Mouse (Mus musculus): ENCODE measurements around the gene C1ra. TPM values are rescaled to one million over a fixed set of nuclear protein-coding genes. Genes with fewer than 3 reads are reported as not detected.
A peak's percentile ranks its signal among the peaks of the same experiment; 100 is the strongest.
"Not testable (repeated sequence)": the region's sequence is repeated elsewhere in the genome, so short reads cannot be mapped to it uniquely, and the experiment has no call there.

The C1ra gene
- polyA plus RNA-seq, 1 experiment from 2014 or later = 5.1 TPM

- peak; percentile 63 for ATAC-seq
- Histone ChIP-seq H3K4me1 (ENCODE audit: control insufficient read depth, insufficient read depth, low read length) (no peaks in the 10 kb centered on the region), H3K27me3 (replicated peaks; ENCODE audit: control insufficient read depth, insufficient read depth, low read length) (no peaks in the 10 kb centered on the region), H3K9me3 (ENCODE audit: control insufficient read depth, low read length) (no peaks in the 10 kb centered on the region), H3K4me2 (ENCODE audit: low read depth, low read length) (no peak overlapping the region), H3K27ac (ENCODE audit: low read length) (no peak overlapping the region), H3K4me3 (ENCODE audit: low read length) (no peak overlapping the region), H3K9ac (ENCODE audit: low read depth, low read length) (no peak overlapping the region), H3K36me3 (ENCODE audit: control insufficient read depth, insufficient read depth, low read length) (no peaks in the 10 kb centered on the region)
- WGBS = 36% methylated on average over 10 of the region's 10 CpGs
Observed at GRCm38 (mm10) chr6:124499914-124500566, 12.2 kb upstream of the C1ra start.

- no peak overlapping the region for H3K4me2 ChIP-seq (ENCODE audit: low read depth, low read length)
- H3K4me1 ChIP-seq (ENCODE audit: control insufficient read depth, insufficient read depth, low read length) = no peaks in the 10 kb centered on the region
- no peaks in the 10 kb centered on the region for H3K27me3 ChIP-seq (replicated peaks; ENCODE audit: control insufficient read depth, insufficient read depth, low read length)
- H3K36me3 ChIP-seq (ENCODE audit: control insufficient read depth, insufficient read depth, low read length) = no peaks in the 10 kb centered on the region
- no peaks in the 10 kb centered on the region for H3K9me3 ChIP-seq (ENCODE audit: control insufficient read depth, low read length)
- H3K4me3 ChIP-seq (ENCODE audit: low read length) = no peak overlapping the region
- 79% methylated on average over 4 of the region's 4 CpGs for WGBS
- no peak for ATAC-seq
- H3K9ac ChIP-seq (ENCODE audit: low read depth, low read length) = no peak overlapping the region
- no peak overlapping the region for H3K27ac ChIP-seq (ENCODE audit: low read length)
Observed at GRCm38 (mm10) chr6:124501473-124501872, 10.7 kb upstream of the C1ra start.

DNA sequence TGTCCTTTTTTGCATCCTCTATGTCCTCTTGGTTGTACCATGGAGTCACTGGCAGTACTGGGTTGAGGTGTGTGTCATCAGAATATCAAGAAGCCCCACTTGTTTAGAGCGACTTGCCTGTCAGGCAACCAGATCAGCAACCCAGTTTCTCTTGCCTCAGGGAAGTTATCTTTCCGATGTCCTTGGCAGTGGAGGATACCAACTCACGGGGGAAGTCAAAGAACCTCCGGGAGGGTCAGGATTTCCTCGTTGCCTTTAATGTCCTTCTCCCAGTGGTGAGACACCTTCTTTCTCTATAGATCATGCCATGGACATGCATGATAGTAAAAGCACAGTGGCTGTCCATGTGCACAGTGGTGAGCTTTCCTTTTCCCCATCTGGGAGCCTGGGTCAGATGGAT, 10.2 kb upstream of the C1ra start:
- ATAC-seq = no peak
- Histone ChIP-seq H3K4me1 (ENCODE audit: control insufficient read depth, insufficient read depth, low read length) (no peaks in the 10 kb centered on the region), H3K4me2 (ENCODE audit: low read depth, low read length) (no peak overlapping the region), H3K27me3 (replicated peaks; ENCODE audit: control insufficient read depth, insufficient read depth, low read length) (no peaks in the 10 kb centered on the region), H3K9me3 (ENCODE audit: control insufficient read depth, low read length) (no peaks in the 10 kb centered on the region), H3K27ac (ENCODE audit: low read length) (no peak overlapping the region), H3K9ac (ENCODE audit: low read depth, low read length) (no peak overlapping the region), H3K36me3 (ENCODE audit: control insufficient read depth, insufficient read depth, low read length) (no peaks in the 10 kb centered on the region), H3K4me3 (ENCODE audit: low read length) (no peak overlapping the region)
- 85% methylated on average over 5 of the region's 5 CpGs for WGBS

DNA sequence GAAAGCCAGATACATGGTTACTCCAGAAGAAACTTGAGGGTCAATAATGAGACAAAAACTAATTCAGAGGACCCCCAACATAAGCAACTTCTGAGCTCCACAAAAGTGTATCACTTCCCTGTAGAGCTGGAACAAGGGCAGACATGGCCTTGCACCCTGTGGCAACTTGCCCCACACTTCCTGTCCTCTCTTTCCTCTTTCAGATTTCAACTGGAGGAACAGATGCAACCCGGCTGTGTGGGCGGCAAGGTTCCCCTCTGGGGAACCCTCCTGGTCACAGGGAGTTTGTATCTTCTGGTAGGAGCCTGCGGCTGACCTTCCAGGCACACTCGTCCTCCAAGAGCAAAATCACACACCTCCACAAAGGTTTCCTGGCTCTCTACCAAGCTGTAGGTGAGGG, 7.2 kb upstream of the C1ra start:
- H3K9me3 ChIP-seq (ENCODE audit: control insufficient read depth, low read length) = no peaks in the 10 kb centered on the region
- H3K4me1 ChIP-seq (ENCODE audit: control insufficient read depth, insufficient read depth, low read length) = no peaks in the 10 kb centered on the region
- no peak overlapping the region for H3K4me3 ChIP-seq (ENCODE audit: low read length)
- no peaks in the 10 kb centered on the region for H3K27me3 ChIP-seq (replicated peaks; ENCODE audit: control insufficient read depth, insufficient read depth, low read length)
- H3K36me3 ChIP-seq (ENCODE audit: control insufficient read depth, insufficient read depth, low read length) = no peaks in the 10 kb centered on the region
- ATAC-seq = no peak
- H3K9ac ChIP-seq (ENCODE audit: low read depth, low read length) = no peak overlapping the region
- no peak overlapping the region for H3K27ac ChIP-seq (ENCODE audit: low read length)
- H3K4me2 ChIP-seq (ENCODE audit: low read depth, low read length) = no peak overlapping the region
- WGBS = 62% methylated on average over 4 of the region's 4 CpGs

DNA sequence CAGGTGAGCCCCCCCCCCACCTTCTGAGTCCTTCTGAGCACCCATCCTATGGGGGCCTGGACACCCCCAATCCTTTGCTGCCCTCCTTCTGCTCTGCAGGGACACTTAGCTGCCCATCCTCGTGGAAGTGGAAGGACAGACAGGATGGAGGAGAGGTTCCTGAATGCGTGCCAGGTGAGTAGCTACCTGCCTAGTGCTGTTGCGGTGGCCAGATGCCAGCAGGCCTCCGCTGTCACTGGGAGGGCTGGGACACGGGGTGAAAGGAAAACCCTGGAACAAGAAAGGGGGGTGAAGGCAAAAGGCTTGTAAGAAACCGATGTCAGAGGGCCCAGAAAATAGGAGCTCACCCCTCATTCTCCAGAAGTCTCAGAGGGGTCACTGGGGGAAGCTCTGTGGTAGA, 5.2 kb upstream of the C1ra start:
- H3K27me3 ChIP-seq (replicated peaks; ENCODE audit: control insufficient read depth, insufficient read depth, low read length) = no peaks in the 10 kb centered on the region
- no peak overlapping the region for H3K4me2 ChIP-seq (ENCODE audit: low read depth, low read length)
- WGBS = 87% methylated on average over 6 of the region's 6 CpGs
- no peak overlapping the region for H3K4me3 ChIP-seq (ENCODE audit: low read length)
- no peak overlapping the region for H3K9ac ChIP-seq (ENCODE audit: low read depth, low read length)
- no peaks in the 10 kb centered on the region for H3K4me1 ChIP-seq (ENCODE audit: control insufficient read depth, insufficient read depth, low read length)
- no peaks in the 10 kb centered on the region for H3K36me3 ChIP-seq (ENCODE audit: control insufficient read depth, insufficient read depth, low read length)
- H3K27ac ChIP-seq (ENCODE audit: low read length) = no peak overlapping the region
- H3K9me3 ChIP-seq (ENCODE audit: control insufficient read depth, low read length) = no peaks in the 10 kb centered on the region
- ATAC-seq = no peak

DNA sequence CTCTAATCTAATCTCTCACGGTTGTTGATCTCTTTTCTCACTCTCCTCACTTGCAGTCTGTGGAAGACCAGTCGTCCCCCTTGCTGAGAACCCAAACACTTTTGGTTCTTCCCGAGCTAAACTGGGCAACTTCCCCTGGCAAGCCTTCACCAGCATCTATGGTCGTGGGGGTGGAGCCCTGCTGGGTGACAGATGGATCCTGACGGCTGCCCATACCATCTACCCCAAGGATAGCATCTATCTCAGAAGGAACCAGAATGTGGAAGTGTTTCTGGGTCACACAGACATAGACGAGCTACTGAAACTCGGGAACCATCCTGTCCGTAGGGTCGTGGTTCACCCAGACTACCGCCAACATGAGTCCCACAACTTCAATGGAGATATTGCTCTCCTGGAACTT, 3.9 kb upstream of the C1ra start:
- no peak overlapping the region for H3K4me3 ChIP-seq (ENCODE audit: low read length)
- H3K9ac ChIP-seq (ENCODE audit: low read depth, low read length) = no peak overlapping the region
- no peaks in the 10 kb centered on the region for H3K27me3 ChIP-seq (replicated peaks; ENCODE audit: control insufficient read depth, insufficient read depth, low read length)
- no peak overlapping the region for H3K27ac ChIP-seq (ENCODE audit: low read length)
- no peaks in the 10 kb centered on the region for H3K4me1 ChIP-seq (ENCODE audit: control insufficient read depth, insufficient read depth, low read length)
- no peak overlapping the region for H3K4me2 ChIP-seq (ENCODE audit: low read depth, low read length)
- ATAC-seq = no peak
- no peaks in the 10 kb centered on the region for H3K9me3 ChIP-seq (ENCODE audit: control insufficient read depth, low read length)
- WGBS = 82% methylated on average over 10 of the region's 10 CpGs
- H3K36me3 ChIP-seq (ENCODE audit: control insufficient read depth, insufficient read depth, low read length) = no peaks in the 10 kb centered on the region

DNA sequence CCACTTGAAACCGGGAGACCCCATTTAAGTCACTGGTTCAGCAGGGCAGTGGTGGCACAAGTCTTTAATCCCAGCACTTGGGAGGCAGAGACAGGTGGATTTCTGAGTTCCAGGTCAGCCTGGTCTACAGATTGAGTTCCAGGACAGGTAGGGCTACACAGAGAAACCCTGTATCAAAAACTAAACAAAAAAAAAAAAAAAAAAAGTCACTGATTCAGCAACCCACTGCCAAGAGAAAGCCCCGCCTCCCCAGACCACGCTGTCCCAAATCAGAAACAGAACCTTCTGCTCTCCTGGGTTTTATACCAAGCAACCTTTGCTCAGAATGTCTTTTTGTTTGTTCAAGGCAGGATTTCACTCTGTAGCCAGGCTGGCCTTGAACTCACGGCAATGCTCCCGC, 3.0 kb upstream of the C1ra start:
- H3K36me3 ChIP-seq (ENCODE audit: control insufficient read depth, insufficient read depth, low read length); H3K4me3 ChIP-seq (ENCODE audit: low read length); H3K4me1 ChIP-seq (ENCODE audit: control insufficient read depth, insufficient read depth, low read length); ATAC-seq; H3K9me3 ChIP-seq (ENCODE audit: control insufficient read depth, low read length); H3K27me3 ChIP-seq (replicated peaks; ENCODE audit: control insufficient read depth, insufficient read depth, low read length); H3K4me2 ChIP-seq (ENCODE audit: low read depth, low read length); H3K9ac ChIP-seq (ENCODE audit: low read depth, low read length); H3K27ac ChIP-seq (ENCODE audit: low read length): not testable (repeated sequence)
- 84% methylated on average over 5 of the region's 5 CpGs for WGBS

GRCm38 (mm10) chr6:124511936-124512335, 269 bp upstream of the C1ra start:
- Histone ChIP-seq H3K4me2 (ENCODE audit: low read depth, low read length) (no peak overlapping the region), H3K9me3 (ENCODE audit: control insufficient read depth, low read length) (no peaks in the 10 kb centered on the region), H3K4me3 (ENCODE audit: low read length) (no peak overlapping the region), H3K27me3 (replicated peaks; ENCODE audit: control insufficient read depth, insufficient read depth, low read length) (no peaks in the 10 kb centered on the region), H3K36me3 (ENCODE audit: control insufficient read depth, insufficient read depth, low read length) (no peaks in the 10 kb centered on the region), H3K27ac (ENCODE audit: low read length) (no peak overlapping the region), H3K4me1 (ENCODE audit: control insufficient read depth, insufficient read depth, low read length) (no peaks in the 10 kb centered on the region), H3K9ac (ENCODE audit: low read depth, low read length) (no peak overlapping the region)
- peak; percentile 44; the same call in 1 of the 2 replicates for ATAC-seq
- WGBS = 57% methylated on average over 6 of the region's 6 CpGs

DNA sequence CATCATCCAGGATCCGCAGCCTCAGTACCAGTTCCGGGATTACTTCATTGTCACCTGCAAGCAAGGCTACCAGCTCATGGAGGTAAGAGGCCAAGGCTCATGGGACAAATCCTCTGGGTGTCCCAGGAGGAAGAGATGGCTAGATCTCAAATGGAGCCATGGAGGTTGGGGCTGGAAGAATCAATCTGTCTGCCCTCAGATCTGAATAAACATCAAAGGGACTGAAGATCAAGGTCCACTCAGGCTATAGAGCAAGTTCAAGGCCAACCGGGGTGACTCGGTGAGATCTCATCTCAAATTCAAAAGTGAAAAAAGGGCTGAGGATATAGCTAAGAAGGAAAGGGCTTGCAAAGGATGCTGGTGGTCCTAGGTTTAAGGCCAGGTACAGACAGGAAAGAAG, 5.5 kb downstream of the C1ra start:
- H3K36me3 ChIP-seq (ENCODE audit: control insufficient read depth, insufficient read depth, low read length); H3K9ac ChIP-seq (ENCODE audit: low read depth, low read length); H3K27me3 ChIP-seq (replicated peaks; ENCODE audit: control insufficient read depth, insufficient read depth, low read length); H3K4me2 ChIP-seq (ENCODE audit: low read depth, low read length); H3K4me3 ChIP-seq (ENCODE audit: low read length); ATAC-seq; H3K27ac ChIP-seq (ENCODE audit: low read length); H3K4me1 ChIP-seq (ENCODE audit: control insufficient read depth, insufficient read depth, low read length); H3K9me3 ChIP-seq (ENCODE audit: control insufficient read depth, low read length): not testable (repeated sequence)
- 91% methylated on average over 4 of the region's 4 CpGs for WGBS

GRCm38 (mm10) chr6:124522082-124522481, 9.9 kb downstream of the C1ra start:
- not testable (repeated sequence) for H3K4me3 ChIP-seq (ENCODE audit: low read length); H3K9ac ChIP-seq (ENCODE audit: low read depth, low read length); H3K27ac ChIP-seq (ENCODE audit: low read length); H3K36me3 ChIP-seq (ENCODE audit: control insufficient read depth, insufficient read depth, low read length); H3K9me3 ChIP-seq (ENCODE audit: control insufficient read depth, low read length); H3K4me1 ChIP-seq (ENCODE audit: control insufficient read depth, insufficient read depth, low read length); H3K4me2 ChIP-seq (ENCODE audit: low read depth, low read length); H3K27me3 ChIP-seq (replicated peaks; ENCODE audit: control insufficient read depth, insufficient read depth, low read length); ATAC-seq
- 79% methylated on average over 7 of the region's 7 CpGs for WGBS
